Mouse (Mus musculus) kidney, embryonic 15.5 days (tissue): ENCODE results near the gene Olfr736. TPM values are rescaled to one million over a fixed set of nuclear protein-coding genes. Genes with fewer than 3 reads are reported as not detected.

ENCODE experiments used
- ATAC-seq: fragments of 200-750 bp; cut with Nextera tagmentation; replicated peaks from 2 replicates; pipeline ENCODE4 v1.8.0; 2017; ENCODE audit warnings: moderate TSS enrichment; ENCODE audit not compliant: low FRiP score
- H3K27ac ChIP-seq: fragments of 300-500 bp; sonication (generic); 2 replicates; pipeline ENCODE4 v1.5.1; 2015; ENCODE audit warnings: mild to moderate bottlenecking, inconsistent platforms
- H3K27me3 ChIP-seq: fragments of 300-500 bp; sonication (generic); 2 replicates; pipeline ENCODE4 v1.6.1; 2015; ENCODE audit warnings: inconsistent platforms
- H3K36me3 ChIP-seq: fragments of 300-500 bp; sonication (generic); 2 replicates; pipeline ENCODE4 v1.6.1; 2015; ENCODE audit warnings: inconsistent platforms
- H3K4me1 ChIP-seq: fragments of 300-500 bp; sonication (generic); 2 replicates; pipeline ENCODE4 v1.6.1; 2015; ENCODE audit warnings: inconsistent platforms
- H3K4me2 ChIP-seq: fragments of 300-500 bp; sonication (generic); 2 replicates; pipeline ENCODE4 v1.6.1; 2015; ENCODE audit warnings: moderate library complexity, mild to moderate bottlenecking, inconsistent platforms
- H3K4me3 ChIP-seq: fragments of 300-500 bp; sonication (generic); replicated peaks from 2 replicates; pipeline ENCODE4 v1.5.1; 2015; ENCODE audit warnings: mild to moderate bottlenecking, inconsistent platforms
- H3K9ac ChIP-seq: fragments of 300-500 bp; sonication (generic); 2 replicates; pipeline ENCODE4 v1.6.1; 2015; ENCODE audit warnings: mild to moderate bottlenecking, inconsistent platforms
- H3K9me3 ChIP-seq: fragments of 300-500 bp; sonication (generic); replicated peaks from 2 replicates; pipeline ENCODE4 v1.6.1; 2016; ENCODE audit warnings: inconsistent platforms
- whole genome bisulfite sequencing: fragments of 180-500 bp; shearing (Covaris S2); methylation state at CpG from one replicate; pipeline ENCODE4 v1.1.7; 2015; ENCODE audit warnings: mixed read lengths; 5-methylcytosine and 5-hydroxymethylcytosine counted together
- polyA plus RNA-seq: library from polyadenylated mRNA; unstranded; fragments of >200 nt; fragmentation: Nextera tagmentation; extraction: Ambion mirVana; gene quantifications from 2 replicates; pipeline ENCODE4 v1.2.1, GENCODE M21; 2015

The Olfr736 gene
- not detected in 2 replicates for polyA plus RNA-seq

DNA sequence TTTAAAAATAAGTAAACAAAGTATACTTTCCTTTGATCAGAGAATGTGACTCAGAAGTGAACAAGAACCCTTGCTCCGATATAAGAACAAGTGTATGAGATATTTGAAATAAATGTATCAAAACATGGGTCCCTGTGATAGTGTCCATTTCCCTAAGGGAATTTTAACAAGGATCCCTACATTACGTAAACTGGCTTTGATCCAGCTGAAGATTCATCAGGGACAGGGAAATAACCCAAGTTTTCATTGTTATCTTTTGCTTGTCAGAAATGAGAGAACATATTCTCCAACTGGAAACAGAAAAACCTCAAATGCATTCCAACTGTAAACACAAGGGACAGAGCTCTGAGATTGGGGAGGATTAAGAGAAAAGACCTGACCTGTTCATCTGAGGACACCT lies at the start of gene Olfr736:
Gene Olfr736, plus strand, starts transcription at position 301 of the 400 bp plus-strand sequence.
- Histone ChIP-seq H3K9ac (no peak within 1 kb of the TSS), H3K4me3 (no peak within 1 kb of the TSS), H3K4me1 (no peaks in the 10 kb centered on the region), H3K9me3 (no peaks in the 10 kb centered on the region), H3K4me2 (no peak within 1 kb of the TSS), H3K27me3 (no peaks in the 10 kb centered on the region), H3K27ac (no peak within 1 kb of the TSS), H3K36me3 (no peaks in the 10 kb centered on the region)
- 93% methylated on average over 2 of the region's 2 CpGs for WGBS
- no peak for ATAC-seq

DNA sequence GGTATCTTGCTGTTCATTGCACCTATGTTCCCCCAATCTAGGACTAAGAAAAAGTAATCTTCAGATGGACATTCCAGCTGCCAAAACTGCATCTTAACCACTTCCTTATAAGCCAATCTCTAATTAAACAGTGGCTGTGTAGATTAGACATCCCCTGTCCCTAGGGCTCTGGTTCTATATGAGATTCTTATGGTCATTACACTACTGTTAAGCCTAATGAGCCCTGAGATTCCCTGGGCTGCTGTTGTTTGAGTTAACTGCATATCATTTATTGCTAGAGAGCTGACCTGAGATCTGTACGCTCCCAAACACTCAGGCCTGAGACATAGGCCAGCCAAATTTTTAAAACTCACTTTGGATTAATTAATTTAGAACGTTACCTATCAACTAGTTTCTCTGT lies 32.2 kb upstream of the Olfr736 start, which contains the start of gene Olfr735:
Gene Olfr735, minus strand, starts transcription at position 77 of the 400 bp plus-strand sequence.
- Histone ChIP-seq H3K9ac (no peak within 1 kb of the TSS), H3K4me1 (no peaks in the 10 kb centered on the region), H3K36me3 (no peaks in the 10 kb centered on the region), H3K4me3 (no peak within 1 kb of the TSS), H3K27ac (no peak within 1 kb of the TSS), H3K4me2 (no peak within 1 kb of the TSS), H3K27me3 (no peaks in the 10 kb centered on the region), H3K9me3 (no peaks in the 10 kb centered on the region)
- 75% methylated on average over 2 of the region's 2 CpGs for WGBS
- no peak for ATAC-seq

DNA sequence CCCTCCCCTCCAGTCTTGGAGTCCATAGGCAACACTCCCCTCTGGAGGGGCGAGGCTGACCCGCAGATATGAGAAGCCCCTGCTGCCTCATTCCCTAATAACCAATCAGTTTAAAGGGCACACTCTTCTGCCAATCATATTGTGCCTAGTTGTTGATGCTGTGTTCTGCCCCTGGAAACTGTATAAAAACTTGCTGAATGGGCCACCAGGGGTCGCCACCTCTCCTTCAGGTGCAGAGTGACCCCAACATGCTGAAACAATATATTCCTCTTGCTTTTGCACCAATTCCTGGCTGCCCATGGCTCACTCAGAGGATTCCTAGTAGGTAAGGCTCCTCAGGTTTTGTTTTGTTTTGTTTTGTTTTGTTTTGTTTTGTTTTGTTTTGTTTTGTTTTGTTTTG lies 28.5 kb upstream of the Olfr736 start:
- 55% methylated on average over 3 of the region's 3 CpGs for WGBS
- ATAC-seq: no peak
- H3K9ac ChIP-seq: no peak overlapping the region
- H3K4me2 ChIP-seq: no peak overlapping the region
- H3K27ac ChIP-seq: no peak overlapping the region
- H3K4me1 ChIP-seq: no peaks in the 10 kb centered on the region
- H3K4me3 ChIP-seq: no peak overlapping the region
- no peaks in the 10 kb centered on the region for H3K36me3 ChIP-seq
- no peaks in the 10 kb centered on the region for H3K9me3 ChIP-seq
- H3K27me3 ChIP-seq: no peaks in the 10 kb centered on the region

DNA sequence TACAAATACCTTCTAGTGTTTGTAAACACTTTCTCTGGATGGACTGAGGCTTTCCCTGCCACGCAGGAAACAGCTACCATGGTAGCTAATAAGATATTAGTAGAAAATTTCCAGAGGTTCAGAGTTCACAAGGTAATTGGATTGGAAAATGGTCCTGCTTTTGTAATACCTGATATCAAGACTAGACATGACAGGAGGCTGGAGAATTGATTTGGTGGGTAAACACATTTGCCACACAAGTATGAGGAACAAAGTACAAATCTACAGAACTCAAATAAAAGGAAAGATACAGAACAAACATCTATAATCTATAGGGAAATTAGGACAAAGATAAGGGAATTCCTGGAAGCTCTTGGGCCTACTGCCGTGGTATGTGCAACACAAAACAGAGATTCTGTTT lies 24.2 kb upstream of the Olfr736 start:
- WGBS: 82% methylated on average over 2 of the region's 2 CpGs
- H3K9ac ChIP-seq: no peak overlapping the region
- H3K4me2 ChIP-seq: no peak overlapping the region
- H3K27ac ChIP-seq: no peak overlapping the region
- no peaks in the 10 kb centered on the region for H3K36me3 ChIP-seq
- ATAC-seq: no peak
- H3K4me1 ChIP-seq: no peaks in the 10 kb centered on the region
- no peak overlapping the region for H3K4me3 ChIP-seq
- H3K27me3 ChIP-seq: no peaks in the 10 kb centered on the region
- no peaks in the 10 kb centered on the region for H3K9me3 ChIP-seq

DNA sequence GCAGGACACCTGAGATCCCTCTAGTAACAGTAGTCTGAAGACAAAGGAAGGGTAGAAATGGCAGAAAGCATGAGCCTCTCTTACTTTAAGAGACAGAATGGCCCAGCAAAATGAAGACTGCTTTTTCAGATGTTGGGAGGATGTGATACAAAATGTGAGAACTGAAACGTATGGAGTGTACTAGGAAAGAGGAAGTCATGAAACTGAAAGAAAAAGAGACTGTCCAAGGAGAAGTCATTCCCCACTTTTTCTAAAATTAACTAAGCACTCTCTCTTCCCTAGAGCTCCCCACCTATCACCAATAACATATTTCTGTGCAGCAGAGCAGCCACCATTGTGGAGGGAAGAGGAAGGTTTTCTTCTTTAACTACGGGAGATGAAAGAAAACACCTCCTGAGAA lies 23.4 kb upstream of the Olfr736 start, which contains the start of gene Tlr11:
Gene Tlr11, plus strand, starts transcription at position 322 of the 400 bp plus-strand sequence.
- no peaks in the 10 kb centered on the region for H3K27me3 ChIP-seq
- H3K36me3 ChIP-seq: no peaks in the 10 kb centered on the region
- no peak within 1 kb of the TSS for H3K9ac ChIP-seq
- 83% methylated on average over 2 of the region's 2 CpGs for WGBS
- H3K9me3 ChIP-seq: no peaks in the 10 kb centered on the region
- H3K4me3 ChIP-seq: no peak within 1 kb of the TSS
- no peak for ATAC-seq
- no peak within 1 kb of the TSS for H3K27ac ChIP-seq
- no peaks in the 10 kb centered on the region for H3K4me1 ChIP-seq
- H3K4me2 ChIP-seq: no peak within 1 kb of the TSS

DNA sequence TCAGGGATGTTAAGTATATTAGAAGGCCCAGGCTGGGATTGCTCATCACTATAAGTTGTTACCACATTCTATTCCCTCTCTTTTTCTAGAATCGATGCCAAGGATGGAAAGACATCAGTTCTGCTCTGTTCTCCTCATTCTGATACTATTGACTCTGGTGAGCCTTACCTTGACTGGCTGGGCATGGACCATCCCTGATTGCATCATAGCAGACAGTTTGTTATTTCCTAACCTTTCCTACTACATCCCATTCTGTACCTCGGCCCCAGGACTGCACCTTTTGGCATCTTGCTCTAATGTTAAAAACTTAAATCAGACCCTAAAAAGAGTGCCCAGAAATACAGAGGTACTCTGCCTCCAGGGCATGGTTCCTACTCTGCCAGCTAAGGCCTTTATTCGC lies 20.5 kb upstream of the Olfr736 start:
- Histone ChIP-seq H3K27me3 (no peaks in the 10 kb centered on the region), H3K36me3 (no peaks in the 10 kb centered on the region), H3K4me2 (no peak overlapping the region), H3K27ac (no peak overlapping the region), H3K9ac (no peak overlapping the region), H3K9me3 (no peaks in the 10 kb centered on the region), H3K4me1 (no peaks in the 10 kb centered on the region), H3K4me3 (no peak overlapping the region)
- WGBS: 85% methylated on average over 3 of the region's 3 CpGs
- ATAC-seq: no peak

DNA sequence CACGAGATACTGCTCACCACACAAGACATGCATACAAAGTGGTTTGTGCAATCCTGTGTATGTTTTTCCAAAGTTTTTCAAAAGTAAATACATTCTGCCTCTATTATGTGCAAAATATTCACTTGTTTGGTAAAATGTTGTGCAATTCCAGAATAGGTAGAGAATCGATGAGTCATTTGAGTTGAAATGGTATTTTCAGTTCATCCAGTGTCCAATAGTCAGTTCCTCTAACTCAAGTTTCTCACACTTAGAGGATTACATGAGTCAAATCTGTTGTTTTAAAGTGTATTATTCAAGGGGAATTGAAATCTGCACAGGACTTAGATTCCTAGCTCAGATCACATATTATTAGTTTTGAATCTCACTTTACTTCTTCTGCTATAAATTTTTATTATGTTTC lies 17.4 kb upstream of the Olfr736 start:
- H3K9me3 ChIP-seq: no peaks in the 10 kb centered on the region
- no peaks in the 10 kb centered on the region for H3K4me1 ChIP-seq
- no peak overlapping the region for H3K27ac ChIP-seq
- H3K4me2 ChIP-seq: no peak overlapping the region
- no peak overlapping the region for H3K9ac ChIP-seq
- no peak overlapping the region for H3K4me3 ChIP-seq
- no peaks in the 10 kb centered on the region for H3K36me3 ChIP-seq
- H3K27me3 ChIP-seq: no peaks in the 10 kb centered on the region
- 86% methylated on average over 2 of the region's 2 CpGs for WGBS
- no peak for ATAC-seq

DNA sequence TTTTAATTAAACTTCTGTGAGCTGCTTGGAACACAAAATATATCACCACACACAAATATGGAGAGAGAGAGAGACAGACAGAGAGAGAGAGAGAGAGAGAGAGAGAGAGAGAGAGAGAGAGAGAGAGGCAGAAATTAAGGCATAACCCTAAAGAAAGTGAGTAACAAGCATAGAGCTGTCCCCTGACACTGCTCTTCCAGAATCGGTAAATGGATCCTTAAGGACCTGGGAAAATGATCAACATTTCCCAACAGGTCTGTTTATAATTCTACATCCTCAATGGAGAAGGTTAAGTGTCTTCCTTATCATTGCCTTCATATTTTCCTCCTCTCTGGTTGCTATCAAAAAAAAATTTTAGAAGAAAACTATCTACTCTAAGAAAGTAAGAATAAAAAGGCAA lies 26.3 kb downstream of the Olfr736 start, which contains the start of gene Olfr738:
Gene Olfr738, plus strand, starts transcription at position 301 of the 400 bp plus-strand sequence.
- no peak for ATAC-seq

DNA sequence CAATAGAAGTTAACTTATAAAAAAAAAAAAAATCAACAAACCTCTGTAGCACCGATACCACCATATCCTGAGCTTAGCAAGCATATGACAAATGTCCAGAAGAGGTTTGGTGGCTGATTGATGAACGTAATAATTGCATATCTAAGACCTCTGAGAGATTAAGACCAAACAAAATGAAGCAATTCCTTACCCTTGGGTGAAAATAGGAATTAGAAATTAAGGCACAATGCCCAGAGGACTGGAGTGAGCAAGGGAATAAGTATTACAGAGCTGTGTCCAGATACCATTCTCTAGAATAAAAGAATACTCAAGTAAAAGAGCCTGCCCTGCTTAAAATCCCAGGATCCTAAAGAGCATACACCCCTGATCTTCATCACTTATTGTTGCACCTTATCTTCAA lies 37.4 kb downstream of the Olfr736 start, which contains the start of gene Olfr739:
Gene Olfr739, plus strand, starts transcription at position 301 of the 400 bp plus-strand sequence.
- Histone ChIP-seq H3K9me3 (no peaks in the 10 kb centered on the region), H3K36me3 (no peaks in the 10 kb centered on the region), H3K27me3 (no peaks in the 10 kb centered on the region), H3K27ac (no peak within 1 kb of the TSS), H3K9ac (no peak within 1 kb of the TSS), H3K4me2 (no peak within 1 kb of the TSS), H3K4me3 (no peak within 1 kb of the TSS), H3K4me1 (no peaks in the 10 kb centered on the region)
- no peak for ATAC-seq
- 69% methylated on average over 2 of the region's 2 CpGs for WGBS

More for the DNA sequence above, 26.3 kb downstream of the Olfr736 start, which contains the start of gene Olfr738:
- Histone ChIP-seq H3K36me3 (no peaks in the 10 kb centered on the region), H3K9ac (no peak within 1 kb of the TSS), H3K4me1 (no peaks in the 10 kb centered on the region), H3K4me3 (no peak within 1 kb of the TSS), H3K27ac (no peak within 1 kb of the TSS), H3K9me3 (no peaks in the 10 kb centered on the region), H3K4me2 (no peak within 1 kb of the TSS), H3K27me3 (no peaks in the 10 kb centered on the region)
- WGBS: 72% methylated on average over 1 of the region's 1 CpGs

Other genes starting within 250 kb of the Olfr736 start
- not detected in 2 replicates for gene Olfr728, start 238.5 kb upstream of the Olfr736 start, polyA plus RNA-seq
- gene Olfr729, start 228.3 kb upstream of the Olfr736 start, polyA plus RNA-seq: not detected in 2 replicates
- gene Olfr730, start 193.0 kb upstream of the Olfr736 start, polyA plus RNA-seq: not detected in 2 replicates
- not detected in 2 replicates for gene Olfr731, start 139.3 kb upstream of the Olfr736 start, polyA plus RNA-seq
- not detected in 2 replicates for gene Olfr732, start 97.0 kb upstream of the Olfr736 start, polyA plus RNA-seq
- gene Olfr733, start 79.6 kb upstream of the Olfr736 start, polyA plus RNA-seq: not detected in 2 replicates
- gene Olfr734, start 54.4 kb upstream of the Olfr736 start, polyA plus RNA-seq: not detected in 2 replicates
- not detected in 2 replicates for gene Olfr735, start 32.3 kb upstream of the Olfr736 start, polyA plus RNA-seq
- not detected in 2 replicates for gene Tlr11, start 23.2 kb upstream of the Olfr736 start, polyA plus RNA-seq
- not detected in 2 replicates for gene Olfr738, start 26.4 kb downstream of the Olfr736 start, polyA plus RNA-seq
- gene Olfr739, start 37.5 kb downstream of the Olfr736 start, polyA plus RNA-seq: not detected in 2 replicates
- not detected in 2 replicates for gene Olfr740, start 64.4 kb downstream of the Olfr736 start, polyA plus RNA-seq
- not detected in 2 replicates for gene Olfr741, start 91.6 kb downstream of the Olfr736 start, polyA plus RNA-seq
- not detected in 2 replicates for gene Olfr742, start 122.4 kb downstream of the Olfr736 start, polyA plus RNA-seq
- not detected in 2 replicates for gene Olfr743, start 140.7 kb downstream of the Olfr736 start, polyA plus RNA-seq
- gene Olfr744, start 233.7 kb downstream of the Olfr736 start, polyA plus RNA-seq: not detected in 2 replicates